Mouse (Mus musculus) hindbrain, embryonic 10.5 days (tissue): ENCODE data around the gene Kpnb1. TPM values are rescaled to one million over a fixed set of nuclear protein-coding genes. Genes with fewer than 3 reads are reported as not detected.

Experiments used
- polyA plus RNA-seq: library from polyadenylated mRNA; unstranded; fragments of >200 nt; fragmentation: Nextera tagmentation; extraction: Ambion mirVana; gene quantifications from 2 replicates; pipeline ENCODE4 v1.2.1, GENCODE M21; 2016

The Kpnb1 gene
- polyA plus RNA-seq, 1 experiment from 2014 or later = 62.5 TPM

Other genes with a start within 250 kb of the Kpnb1 start
- gene Pnpo, start 243.9 kb downstream of the Kpnb1 start, polyA plus RNA-seq = 31.4 and 36.4 TPM in 2 replicates
- 29.5 and 31.4 TPM in 2 replicates for gene Sp2, start 204.9 kb downstream of the Kpnb1 start, polyA plus RNA-seq
- 1.6 and 2.3 TPM in 2 replicates for gene Sp6, start 174.5 kb downstream of the Kpnb1 start, polyA plus RNA-seq
- gene Scrn2, start 157.9 kb downstream of the Kpnb1 start, polyA plus RNA-seq = 38.3 and 39.4 TPM in 2 replicates
- gene Lrrc46, start 146.5 kb downstream of the Kpnb1 start, polyA plus RNA-seq = 3.5 and 6.8 TPM in 2 replicates
- 78.9 and 80.7 TPM in 2 replicates for gene Mrpl10, start 146.3 kb downstream of the Kpnb1 start, polyA plus RNA-seq
- 9.4 and 10.7 TPM in 2 replicates for gene Osbpl7, start 137.3 kb downstream of the Kpnb1 start, polyA plus RNA-seq
- 0.29 TPM in 2 replicates for gene Tbx21, start 72.5 kb downstream of the Kpnb1 start, polyA plus RNA-seq
- 3.6 and 6.4 TPM in 2 replicates for gene Tbkbp1, start 36.4 kb downstream of the Kpnb1 start, polyA plus RNA-seq
- gene Npepps, start 92.8 kb upstream of the Kpnb1 start, polyA plus RNA-seq = 98.7 and 103 TPM in 2 replicates
- 50.8 and 63.5 TPM in 2 replicates for gene Mrpl45, start 127.8 kb upstream of the Kpnb1 start, polyA plus RNA-seq
- 0.07 and 0.09 TPM in 2 replicates for gene Gpr179, start 164.2 kb upstream of the Kpnb1 start, polyA plus RNA-seq
- 3.9 and 4.6 TPM in 2 replicates for gene Socs7, start 174.7 kb upstream of the Kpnb1 start, polyA plus RNA-seq
- 2.7 and 4.0 TPM in 2 replicates for gene Arhgap23, start 227.7 kb upstream of the Kpnb1 start, polyA plus RNA-seq